Mouse (Mus musculus) heart, postnatal 0 days (tissue): ENCODE measurements at regions not wholly inside any gene's neighbourhood (a gene's known extent, or its start where the extent isn't known, plus 50 kb on each side); places are given as distances from the start of the nearest gene placed in this dataset.

Source experiments
- ATAC-seq: fragments of 200-750 bp; cut with Nextera tagmentation; 2 replicates; pipeline ENCODE4 v1.8.0; 2017; ENCODE audit warnings: low read depth, moderate number of reproducible peaks, moderate library complexity; ENCODE audit not compliant: insufficient read depth
- DNase-seq: peaks from one replicate; pipeline ENCODE4 v3.0.0-alpha.2; 2016; ENCODE audit warnings: low spot score
- H3K27ac ChIP-seq: fragments of 300-500 bp; sonication (generic); 2 replicates; pipeline ENCODE4 v1.5.1; 2014; ENCODE audit warnings: low read depth, mild to moderate bottlenecking
- H3K27me3 ChIP-seq: fragments of 300-500 bp; sonication (generic); 2 replicates; pipeline ENCODE4 v1.6.1; 2014; ENCODE audit warnings: low read length, mixed read lengths; ENCODE audit not compliant: control insufficient read depth, insufficient read depth
- H3K36me3 ChIP-seq: fragments of 300-500 bp; sonication (generic); replicated peaks from 2 replicates; pipeline ENCODE4 v1.6.1; 2014; ENCODE audit warnings: low read length, mixed read lengths; ENCODE audit not compliant: control insufficient read depth, insufficient read depth
- H3K4me1 ChIP-seq: fragments of 300-500 bp; sonication (generic); 2 replicates; pipeline ENCODE4 v1.6.1; 2014; ENCODE audit warnings: antibody characterized with exemption; ENCODE audit not compliant: control insufficient read depth, insufficient read depth
- H3K4me2 ChIP-seq: fragments of 300-500 bp; sonication (generic); 2 replicates; pipeline ENCODE4 v1.6.1; 2014; ENCODE audit warnings: low read depth, mild to moderate bottlenecking, low read length, moderate library complexity
- H3K4me3 ChIP-seq: fragments of 300-500 bp; sonication (generic); 2 replicates; pipeline ENCODE4 v1.5.1; 2014; ENCODE audit warnings: low read depth, low read length
- H3K9ac ChIP-seq: fragments of 300-500 bp; sonication (generic); replicated peaks from 2 replicates; pipeline ENCODE4 v1.6.1; 2014; ENCODE audit warnings: low read depth, low read length, mixed read lengths
- H3K9me3 ChIP-seq: fragments of 300-500 bp; sonication (generic); replicated peaks from 2 replicates; pipeline ENCODE4 v1.6.1; 2016; ENCODE audit warnings: low read length; ENCODE audit not compliant: control insufficient read depth
- CTCF ChIP-seq: IDR thresholded peaks from 2 replicates; pipeline ENCODE4 v1.5.1; 2016; ENCODE audit warnings: antibody characterized with exemption, control low read depth, low read depth
- EP300 ChIP-seq: IDR thresholded peaks from 2 replicates; pipeline ENCODE4 v1.6.1; 2016; ENCODE audit warnings: antibody characterized with exemption, low read depth
- WGBS: fragments of 180-500 bp; shearing (Covaris S2); extraction: QIAGEN DNeasy Blood & Tissue Kit; methylation state at CpG from one replicate; pipeline ENCODE4 v1.1.7; 2014; 5-methylcytosine and 5-hydroxymethylcytosine counted together

DNA sequence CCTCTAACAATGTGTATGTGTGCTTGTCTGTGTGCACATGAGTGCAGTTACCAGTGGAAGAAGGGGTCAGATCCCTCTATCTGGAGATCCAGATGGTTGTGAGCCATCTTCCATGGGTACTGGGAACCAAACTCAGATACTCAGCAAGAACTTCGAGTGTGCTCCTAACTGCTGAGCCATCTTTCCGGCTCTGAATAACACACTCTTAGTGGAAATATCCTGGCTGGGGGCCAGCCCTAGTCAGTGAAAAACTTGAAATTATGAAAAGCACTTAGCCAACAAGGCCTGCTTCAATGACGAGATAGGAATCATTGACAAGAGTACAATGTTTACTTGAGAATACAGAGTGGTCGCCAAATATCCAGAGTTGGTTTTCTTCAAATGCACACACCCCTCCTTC is 266.0 kb upstream of the Auts2 start:
- 53% methylated on average over 4 of the region's 4 CpGs for WGBS
- H3K9ac ChIP-seq, result no peak overlapping the region
- DNase-seq, result no peak
- no peak overlapping the region for H3K4me2 ChIP-seq
- no peak for ATAC-seq
- TF ChIP-seq EP300 (no peak), CTCF (no peak)
- H3K4me3 ChIP-seq, result no peak overlapping the region
- no peaks in the 10 kb centered on the region for H3K36me3 ChIP-seq
- no peaks in the 10 kb centered on the region for H3K27me3 ChIP-seq
- H3K9me3 ChIP-seq, result peaks cover 4% of the 10 kb centered on the region; the same call in 1 of the 2 replicates
- H3K4me1 ChIP-seq, result no peaks in the 10 kb centered on the region
- no peak overlapping the region for H3K27ac ChIP-seq

DNA sequence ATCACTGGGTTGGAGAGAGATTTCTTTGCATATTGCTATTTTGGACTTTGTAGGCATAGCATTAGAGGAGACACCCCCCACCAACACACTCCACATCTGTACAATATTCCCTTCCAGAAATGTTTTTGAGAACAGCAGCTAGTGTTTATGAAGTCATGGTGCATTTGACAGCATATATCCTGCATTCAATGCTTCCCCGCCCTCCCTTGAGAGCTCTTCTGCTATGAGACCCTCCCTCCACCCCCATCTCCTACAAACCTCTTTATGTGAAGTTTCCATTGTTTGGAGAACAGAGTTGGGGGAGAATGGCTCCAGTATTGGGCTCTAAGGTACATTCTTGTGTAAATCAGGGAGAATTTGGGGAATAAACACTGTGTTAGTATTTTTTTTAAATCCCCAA is 252.9 kb upstream of the Auts2 start:
- no peak overlapping the region for H3K27ac ChIP-seq
- no peaks in the 10 kb centered on the region for H3K4me1 ChIP-seq
- H3K36me3 ChIP-seq, result no peaks in the 10 kb centered on the region
- ATAC-seq (no peak), DNase-seq (no peak)
- H3K4me2 ChIP-seq, result no peak overlapping the region
- H3K9ac ChIP-seq, result no peak overlapping the region
- no peak overlapping the region for H3K4me3 ChIP-seq
- no peaks in the 10 kb centered on the region for H3K9me3 ChIP-seq
- TF ChIP-seq CTCF (no peak), EP300 (no peak)
- H3K27me3 ChIP-seq, result no peaks in the 10 kb centered on the region
- WGBS, result 86% methylated on average over 1 of the region's 1 CpGs

- TF ChIP-seq CTCF (no peak), EP300 (no peak)
- H3K36me3 ChIP-seq, result no peaks in the 10 kb centered on the region
- DNase-seq (no peak), ATAC-seq (no peak)
- H3K27ac ChIP-seq, result no peak overlapping the region
- no peaks in the 10 kb centered on the region for H3K4me1 ChIP-seq
- WGBS, result 80% methylated on average over 5 of the region's 5 CpGs
- no peak overlapping the region for H3K4me2 ChIP-seq
- H3K9ac ChIP-seq, result no peak overlapping the region
- H3K27me3 ChIP-seq, result no peaks in the 10 kb centered on the region
- no peaks in the 10 kb centered on the region for H3K9me3 ChIP-seq
- H3K4me3 ChIP-seq, result no peak overlapping the region
Measured at GRCm38 (mm10) chr5:132792484-132792883, 249.3 kb upstream of the Auts2 start.

GRCm38 (mm10) chr5:132785291-132785690 is 242.1 kb upstream of the Auts2 start:
- 43% methylated on average over 3 of the region's 3 CpGs for WGBS
- H3K27me3 ChIP-seq, result no peaks in the 10 kb centered on the region
- no peak overlapping the region for H3K27ac ChIP-seq
- no peak overlapping the region for H3K9ac ChIP-seq
- no peaks in the 10 kb centered on the region for H3K4me1 ChIP-seq
- 0 out of 2 replicates have a peak, but pooled peaks cover 4% of the 10 kb centered on the region for H3K9me3 ChIP-seq
- no peaks in the 10 kb centered on the region for H3K36me3 ChIP-seq
- H3K4me3 ChIP-seq, result no peak overlapping the region
- ATAC-seq (no peak), DNase-seq (no peak)
- H3K4me2 ChIP-seq, result no peak overlapping the region
- TF ChIP-seq CTCF (no peak), EP300 (no peak)

DNA sequence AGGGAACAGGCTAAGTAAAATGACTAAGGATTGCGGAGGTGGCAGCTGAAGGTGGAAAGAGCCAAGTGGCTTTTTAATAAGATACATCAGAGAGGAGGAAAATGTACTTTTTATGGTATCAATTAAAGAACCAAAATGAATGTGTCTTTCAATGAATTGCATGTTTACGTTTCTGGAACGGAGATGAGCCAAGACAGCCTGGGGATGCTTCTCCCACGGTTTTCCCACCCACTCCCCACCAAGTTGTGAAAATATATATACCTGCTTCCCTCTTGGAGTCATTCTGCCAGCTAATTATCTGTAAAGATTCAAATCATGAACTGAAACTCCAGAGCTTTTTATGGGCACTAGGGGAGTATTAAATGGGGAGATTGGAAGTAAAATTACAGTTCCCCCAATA is 241.6 kb upstream of the Auts2 start:
- Histone ChIP-seq H3K4me2 (no peak overlapping the region), H3K4me1 (no peaks in the 10 kb centered on the region), H3K9me3 (0 out of 2 replicates have a peak, but pooled peaks cover 4% of the 10 kb centered on the region), H3K36me3 (no peaks in the 10 kb centered on the region), H3K9ac (no peak overlapping the region), H3K27ac (no peak overlapping the region), H3K27me3 (no peaks in the 10 kb centered on the region), H3K4me3 (no peak overlapping the region)
- no peak for TF ChIP-seq EP300
- TF ChIP-seq CTCF, result no peak
- ATAC-seq (no peak), DNase-seq (no peak)
- WGBS, result 65% methylated on average over 4 of the region's 4 CpGs

GRCm38 (mm10) chr5:132774141-132774680 is 231.1 kb upstream of the Auts2 start:
- TF ChIP-seq EP300 (no peak), CTCF (no peak)

More at GRCm38 (mm10) chr5:132774141-132774680, 231.1 kb upstream of the Auts2 start:
- Histone ChIP-seq H3K9ac (no peak overlapping the region), H3K4me2 (no peak overlapping the region), H3K27me3 (no peaks in the 10 kb centered on the region), H3K9me3 (no peaks in the 10 kb centered on the region), H3K4me1 (no peaks in the 10 kb centered on the region), H3K36me3 (no peaks in the 10 kb centered on the region), H3K4me3 (no peak overlapping the region), H3K27ac (no peak overlapping the region)
- no peak for DNase-seq
- ATAC-seq, result no peak
- WGBS, result 57% methylated on average over 1 of the region's 1 CpGs
